Mouse (Mus musculus) ES-E14 (cell line): Measurements from ENCODE around the gene Aqp1. TPM values are rescaled to one million over a fixed set of nuclear protein-coding genes. Genes with fewer than 3 reads are reported as not detected.

ENCODE experiments used
- DNase-seq: peaks from one replicate; pipeline ENCODE4 v3.0.0-alpha.2; 2013; ENCODE audit warnings: low read depth, low spot score
- H3K27ac ChIP-seq: 2 replicates; pipeline ENCODE4 v1.5.1; 2012; ENCODE audit warnings: low read depth, mild to moderate bottlenecking, low read length, moderate library complexity, mixed read lengths; ENCODE audit not compliant: poor library complexity, insufficient read depth, severe bottlenecking
- H3K36me3 ChIP-seq: 2 replicates; pipeline ENCODE4 v1.6.1; 2012; ENCODE audit warnings: mild to moderate bottlenecking, low read length, moderate library complexity, mixed read lengths; ENCODE audit not compliant: control insufficient read depth, poor library complexity, insufficient read depth, severe bottlenecking
- H3K4me1 ChIP-seq, 2 experiments: fragments of 150-350 bp in 1 of 2; sonication (generic) in 1 of 2; 2 replicates each; pipeline ENCODE4 v1.6.1; 2012; ENCODE audit warnings: low read length in 2 of 2, mild to moderate bottlenecking in 1 of 2, mixed read lengths in 1 of 2; ENCODE audit not compliant: control insufficient read depth in 2 of 2, insufficient read depth in 2 of 2, poor library complexity in 1 of 2
- H3K4me3 ChIP-seq, 2 experiments: fragments of 150-350 bp in 1 of 2; sonication (generic) in 1 of 2; 2 replicates each; pipeline ENCODE4 v1.5.1; 2012; ENCODE audit warnings: low read length in 2 of 2, low read depth in 1 of 2, mild to moderate bottlenecking in 1 of 2, mixed read lengths in 1 of 2; ENCODE audit not compliant: insufficient read depth in 1 of 2, poor library complexity in 1 of 2, severe bottlenecking in 1 of 2
- H3K9ac ChIP-seq: 2 replicates; pipeline ENCODE4 v1.6.1; 2012; ENCODE audit warnings: low read depth, mild to moderate bottlenecking, low read length, mixed read lengths; ENCODE audit not compliant: poor library complexity, insufficient read depth, severe bottlenecking
- H3K9me3 ChIP-seq: fragments of 150-350 bp; sonication (generic); 2 replicates; pipeline ENCODE4 v1.6.1; 2012; ENCODE audit warnings: low read depth, mild to moderate bottlenecking, low read length; ENCODE audit not compliant: control insufficient read depth, insufficient read depth
- CHD2 ChIP-seq: IDR thresholded peaks from 2 replicates; pipeline ENCODE4 v1.6.1; 2014; ENCODE audit warnings: mild to moderate bottlenecking, low read depth, low read length, inconsistent platforms
- HCFC1 ChIP-seq: IDR thresholded peaks from 2 replicates; pipeline ENCODE4 v1.6.1; 2012; ENCODE audit warnings: low read length, inconsistent platforms, borderline replicate concordance; ENCODE audit not compliant: insufficient read depth
- MAFK ChIP-seq: IDR thresholded peaks from 2 replicates; pipeline ENCODE4 v1.6.1; 2014; ENCODE audit warnings: mild to moderate bottlenecking, low read depth, low read length, inconsistent platforms; ENCODE audit not compliant: insufficient read depth
- ZC3H11A ChIP-seq: IDR thresholded peaks from 2 replicates; pipeline ENCODE4 v1.6.1; 2012; ENCODE audit warnings: low read depth, mild to moderate bottlenecking, inconsistent platforms, low read length, borderline replicate concordance
- ZNF384 ChIP-seq: IDR thresholded peaks from 2 replicates; pipeline ENCODE4 v1.6.1; 2012; ENCODE audit warnings: low read depth, low read length, inconsistent platforms
- in situ Hi-C, 2 experiments: fragments of 600-800 bp; cut with MboI; formaldehyde crosslinking; loops; one replicate each; pipeline ENCODE4 v1.15.1; 2025; ENCODE audit warnings: low sequenced_read_pairs in 2 of 2, inconsistent platforms in 1 of 2; ENCODE audit not compliant: unreplicated experiment in 2 of 2
- total RNA-seq: library from RNA; depleted of rRNA; stranded (reverse); fragments of 300-350 nt; gene quantifications from 2 replicates; pipeline ENCODE4 v1.2.3, GENCODE M21; 2012

Gene Aqp1
- total RNA-seq, 1 experiment, result 0.36 TPM

- Histone ChIP-seq H3K9me3 (no peaks in the 10 kb centered on the region), H3K4me3 (no peak overlapping the region), H3K4me1 (no peaks in the 10 kb centered on the region), H3K27ac (no peak overlapping the region), H3K9ac (no peak overlapping the region), H3K36me3 (no peaks in the 10 kb centered on the region)
- no peak for DNase-seq
- in situ Hi-C loops, result no loop called here
- TF ChIP-seq ZC3H11A (no peak), HCFC1 (no peak)
Measured at GRCm38 (mm10) chr6:55322980-55323379, 13.3 kb upstream of the Aqp1 start.

- no peak overlapping the region for H3K9ac ChIP-seq
- no peaks in the 10 kb centered on the region for H3K4me1 ChIP-seq
- no peak overlapping the region for H3K4me3 ChIP-seq
- no peak overlapping the region for H3K27ac ChIP-seq
- in situ Hi-C loops, result no loop called here
- no peaks in the 10 kb centered on the region for H3K9me3 ChIP-seq
- no peak for TF ChIP-seq HCFC1
- no peak for TF ChIP-seq ZC3H11A
- TF ChIP-seq ZNF384, result no peak
- TF ChIP-seq MAFK, result no peak
- TF ChIP-seq CHD2, result no peak
- no peaks in the 10 kb centered on the region for H3K36me3 ChIP-seq
- DNase-seq, result no peak
Measured at GRCm38 (mm10) chr6:55323908-55324634, 12.2 kb upstream of the Aqp1 start.

- in situ Hi-C loops, result no loop called here
Measured at GRCm38 (mm10) chr6:55324785-55325184, 11.4 kb upstream of the Aqp1 start.

GRCm38 (mm10) chr6:55326299-55326698, 9.9 kb upstream of the Aqp1 start:
- Histone ChIP-seq H3K27ac (no peak overlapping the region), H3K36me3 (no peaks in the 10 kb centered on the region), H3K9ac (no peak overlapping the region), H3K9me3 (no peaks in the 10 kb centered on the region), H3K4me3 (no peak overlapping the region), H3K4me1 (no peaks in the 10 kb centered on the region)
- TF ChIP-seq HCFC1 (no peak), CHD2 (no peak), ZNF384 (no peak), ZC3H11A (no peak), MAFK (no peak)
- in situ Hi-C loops, result no loop called here
- DNase-seq, result no peak

More at GRCm38 (mm10) chr6:55324785-55325184, 11.4 kb upstream of the Aqp1 start:
- Histone ChIP-seq H3K4me1 (no peaks in the 10 kb centered on the region), H3K9me3 (no peaks in the 10 kb centered on the region), H3K36me3 (no peaks in the 10 kb centered on the region), H3K27ac (no peak overlapping the region), H3K9ac (no peak overlapping the region), H3K4me3 (no peak overlapping the region)
- TF ChIP-seq ZC3H11A (no peak), MAFK (no peak), CHD2 (no peak), HCFC1 (no peak), ZNF384 (no peak)
- no peak for DNase-seq
